Mouse (Mus musculus) frontal cortex, postnatal 10 days (tissue): ENCODE measurements around the gene Gm10985.

Experiments used
- DNase-seq, 2 experiments: peaks; one replicate each; pipeline ENCODE4 v3.0.0; 2022; ENCODE audit warnings: low spot score in 2 of 2, mixed read lengths in 1 of 2

The Gm10985 gene

GRCm38 (mm10) chr3:53844786-53845185, at the start of gene Gm10985:
TSS of gene Gm10985 (plus strand) at chr3:53845086.
- no peak for DNase-seq

DNA sequence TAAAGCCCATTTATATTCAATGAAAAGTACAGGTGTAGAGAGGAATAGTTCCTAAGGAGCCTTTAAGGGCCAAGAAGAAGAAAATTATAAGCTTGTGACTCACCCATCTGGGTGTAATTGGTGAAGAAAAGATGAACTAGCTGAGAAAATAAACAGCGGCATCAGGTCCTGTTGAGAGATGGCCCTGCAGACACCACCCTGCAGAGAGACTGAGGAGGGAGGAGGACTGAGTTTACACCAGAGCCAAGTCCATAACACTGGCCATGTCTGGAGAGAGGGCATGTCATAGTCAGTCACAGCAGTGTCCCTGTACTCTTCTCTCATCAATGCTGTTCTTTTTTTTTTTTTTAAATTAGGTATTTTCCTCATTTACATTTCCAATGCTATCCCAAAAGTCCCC, 48.0 kb upstream of the Gm10985 start:
- DNase-seq = no peak

- DNase-seq = no peak
Measured at GRCm38 (mm10) chr3:53799671-53800070, 45.2 kb upstream of the Gm10985 start.

GRCm38 (mm10) chr3:53813421-53813977, 31.4 kb upstream of the Gm10985 start:
- no peak for DNase-seq

DNA sequence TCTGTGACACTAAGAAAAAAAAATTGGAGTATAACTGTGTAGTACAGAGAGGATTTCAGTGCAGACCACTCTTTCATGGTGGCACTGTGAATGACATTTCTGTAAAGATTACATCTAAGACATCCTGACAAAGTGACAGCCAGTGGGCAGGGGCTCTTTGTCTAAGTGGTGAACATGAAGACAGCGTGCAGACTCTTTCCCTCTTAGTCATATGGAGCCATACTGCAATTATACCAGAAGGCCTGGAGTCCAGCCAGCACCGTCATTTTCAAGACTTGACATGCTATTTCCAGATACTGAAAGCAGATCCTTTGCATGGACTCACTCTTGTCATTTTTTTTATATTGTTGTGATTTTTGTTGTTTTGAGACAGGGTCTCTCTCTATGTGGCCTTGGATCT, 10.6 kb upstream of the Gm10985 start:
- DNase-seq = peak; percentile 28 to 38

DNA sequence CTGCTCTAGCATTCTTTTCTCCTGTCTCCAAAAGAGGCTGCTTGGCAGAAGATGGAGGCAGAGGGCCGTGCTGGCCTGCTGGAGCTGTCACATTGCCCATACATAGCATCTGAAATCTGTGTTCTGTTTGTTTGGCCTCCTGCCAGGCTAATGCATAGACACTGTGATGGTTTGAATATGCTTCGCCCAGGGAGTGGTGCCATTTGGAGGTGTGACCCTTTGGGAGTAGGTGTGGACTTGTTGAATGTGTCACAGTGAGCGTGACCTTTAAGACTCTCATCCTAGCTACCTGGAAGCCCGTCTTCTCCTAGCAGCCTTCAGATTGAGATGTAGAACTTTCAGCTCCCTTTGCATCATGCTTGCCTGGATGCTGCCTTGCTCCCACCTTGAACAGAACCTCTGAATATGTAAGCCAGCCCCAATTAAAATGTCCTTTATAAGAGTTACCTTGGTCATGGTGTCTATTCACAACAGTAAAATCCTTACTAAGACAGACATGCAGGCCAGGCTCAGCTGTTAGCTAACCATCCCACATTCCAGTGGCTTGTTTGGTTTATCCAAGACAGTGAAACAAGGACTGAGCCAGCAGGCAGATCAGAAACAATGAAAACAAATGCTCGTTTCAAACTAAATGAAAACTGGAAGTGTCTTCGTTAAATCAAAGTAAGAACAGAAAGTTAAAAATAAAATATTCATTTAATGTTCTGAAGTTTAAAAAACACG, 1.5 kb downstream of the Gm10985 start:
- no peak for DNase-seq

DNA sequence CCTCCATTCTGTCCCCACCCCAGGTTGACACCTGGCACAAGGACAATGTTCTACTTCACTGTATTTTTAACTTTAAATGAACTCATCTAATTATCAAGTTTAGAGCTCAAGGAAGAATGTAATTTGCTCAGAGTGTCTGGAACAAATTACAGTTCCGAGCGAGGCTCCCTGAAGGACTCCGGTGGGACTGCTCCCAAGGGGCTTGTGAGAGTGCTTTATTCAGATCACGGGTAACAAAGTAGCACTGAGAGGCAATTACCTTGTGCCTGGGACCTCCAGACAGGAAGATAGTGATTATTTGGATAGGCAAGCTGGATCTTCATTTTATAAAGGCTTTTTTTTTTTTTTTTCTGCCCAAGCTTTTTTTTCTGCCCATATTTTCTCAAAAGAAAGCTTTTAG, 2.8 kb downstream of the Gm10985 start:
- DNase-seq = no peak

DNA sequence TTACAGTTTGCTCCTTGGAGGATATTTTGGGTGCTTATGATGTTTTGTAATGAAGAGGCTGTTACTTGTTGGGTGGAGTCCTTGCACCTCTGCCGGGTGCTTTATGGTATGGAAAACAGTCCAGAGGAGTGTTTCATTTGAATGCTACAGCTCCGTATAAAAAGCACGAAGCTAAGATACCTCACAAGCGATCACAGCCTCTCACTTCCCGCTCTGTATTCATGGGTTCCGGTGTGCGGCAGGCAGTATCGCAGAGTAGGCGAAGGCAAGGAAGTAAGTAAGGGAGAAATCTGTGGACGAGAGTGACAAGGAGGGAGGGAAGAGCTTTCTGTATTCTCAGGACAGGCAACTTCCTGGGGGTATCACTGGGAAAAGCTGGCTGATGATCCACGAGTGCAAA, 3.4 kb downstream of the Gm10985 start:
- DNase-seq = no peak

DNA sequence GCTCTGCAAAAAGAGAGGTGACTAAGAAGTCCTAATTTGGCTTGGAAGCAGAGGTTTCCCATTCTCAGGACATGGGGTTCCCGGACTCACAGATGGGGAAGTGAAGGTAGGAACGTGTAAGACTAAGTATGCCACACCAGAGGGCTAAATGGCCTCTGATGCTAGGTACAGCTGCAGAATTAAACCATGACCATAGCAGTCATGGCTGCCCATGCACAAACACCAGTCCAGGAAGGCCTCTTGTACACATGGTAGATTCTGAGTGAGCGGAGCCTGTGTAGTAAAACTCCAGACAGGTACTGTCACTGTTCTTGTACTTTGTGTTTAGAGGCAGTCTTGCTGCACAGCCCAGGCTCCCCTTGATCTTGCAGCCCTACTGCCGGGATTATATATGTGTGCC, 9.4 kb downstream of the Gm10985 start:
- no peak for DNase-seq

DNA sequence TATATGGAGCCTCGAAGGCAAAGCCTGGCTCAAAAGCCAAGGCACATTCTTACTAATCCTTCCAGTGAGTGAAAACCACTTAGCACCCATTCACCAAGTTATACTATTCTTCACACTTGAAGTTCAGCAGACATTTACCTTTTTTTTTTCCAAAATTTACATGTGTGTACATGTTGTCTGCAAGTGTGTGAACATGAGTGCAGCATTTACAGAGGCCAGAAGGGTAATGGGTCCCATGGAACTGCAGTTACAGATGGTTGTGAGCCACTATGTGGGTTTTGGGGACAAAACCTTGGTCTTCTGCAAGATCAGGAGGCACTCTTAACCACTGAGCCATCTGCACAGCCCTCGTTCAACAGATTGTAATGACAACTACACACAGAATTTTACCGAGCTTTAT, 9.9 kb downstream of the Gm10985 start:
- DNase-seq = no peak

DNA sequence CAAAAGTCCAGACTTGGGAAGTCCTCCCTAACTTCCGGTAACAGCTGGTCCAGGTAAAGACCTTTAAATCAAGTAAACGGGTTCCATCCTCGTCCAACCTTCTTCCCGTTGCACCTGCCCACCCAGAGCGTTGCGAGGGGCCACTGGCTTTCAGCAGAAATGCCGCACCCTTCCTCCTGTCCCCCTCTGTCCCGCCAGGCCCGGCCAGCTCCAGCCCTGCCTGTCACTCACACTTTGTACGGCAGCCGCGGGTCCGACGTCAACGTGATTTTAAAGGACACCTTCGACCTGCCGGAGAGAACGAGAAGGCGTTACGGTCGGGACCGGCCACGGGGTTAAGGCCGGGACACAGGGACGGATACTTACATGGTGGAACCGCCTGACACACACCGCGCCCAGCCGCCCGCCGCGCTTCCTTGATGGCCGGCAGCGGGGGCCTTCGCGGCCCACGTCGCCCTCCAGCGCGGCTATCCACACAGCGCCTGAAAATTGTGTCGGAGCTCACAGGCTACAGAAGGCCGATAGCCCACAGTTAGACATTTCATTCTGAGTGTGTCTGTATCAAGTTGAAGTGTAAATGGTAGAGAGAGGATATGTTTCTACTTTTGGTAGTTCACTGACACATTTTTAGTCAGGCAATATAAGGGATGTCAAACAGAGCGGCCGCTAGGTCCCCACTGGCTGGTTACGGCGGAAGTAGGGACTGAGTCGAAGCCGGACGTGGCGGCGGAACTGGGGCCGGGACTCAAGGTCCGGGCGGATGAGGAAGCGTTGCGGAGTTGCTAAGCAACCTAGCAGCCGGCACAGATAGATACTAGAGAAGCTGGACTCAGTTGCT, 18.7 kb downstream of the Gm10985 start, which contains the start of gene Ufm1:
Gene Ufm1 (minus strand): TSS at position 448 of the 838 bp plus-strand sequence.
- peak; percentile 89 to 91 for DNase-seq

DNA sequence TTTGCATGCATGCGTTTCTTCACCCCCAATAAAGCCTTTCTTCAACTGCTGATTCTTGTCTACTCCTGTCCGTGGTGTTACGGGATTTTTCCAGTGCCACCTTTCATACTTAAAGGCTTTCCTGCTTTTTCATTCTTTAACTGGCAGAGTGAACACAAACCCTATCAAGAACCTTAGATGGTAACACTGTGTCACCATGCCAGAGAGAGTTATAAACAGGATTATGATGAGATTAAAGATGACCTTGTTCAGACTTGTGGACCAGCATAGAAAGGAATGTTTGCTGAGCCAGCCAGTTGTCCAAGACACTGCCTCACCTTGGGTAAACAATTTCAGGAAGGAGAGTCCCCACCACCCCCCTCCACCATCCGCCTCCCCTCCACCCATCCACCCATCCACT, 23.3 kb downstream of the Gm10985 start:
- DNase-seq = no peak

DNA sequence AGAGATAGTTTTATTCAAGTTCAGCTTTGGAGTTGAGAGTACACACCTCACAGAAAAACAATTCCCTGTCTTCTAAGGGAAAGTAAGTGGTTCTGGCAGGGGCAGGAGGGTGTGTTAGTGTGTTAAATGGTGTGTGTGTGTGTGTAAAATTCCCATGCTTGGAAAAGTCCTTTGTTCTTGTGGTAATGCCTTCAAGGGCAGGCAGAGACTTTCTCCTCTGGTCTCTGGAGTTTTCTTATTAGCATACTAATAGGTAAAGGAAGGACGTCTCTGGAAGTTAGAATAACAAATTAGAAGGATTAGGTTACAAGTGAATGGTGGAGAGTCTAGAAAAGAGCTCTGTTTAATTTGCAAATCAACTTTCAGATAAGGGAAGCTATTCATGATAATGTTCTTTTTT, 24.4 kb downstream of the Gm10985 start:
- no peak for DNase-seq

DNA sequence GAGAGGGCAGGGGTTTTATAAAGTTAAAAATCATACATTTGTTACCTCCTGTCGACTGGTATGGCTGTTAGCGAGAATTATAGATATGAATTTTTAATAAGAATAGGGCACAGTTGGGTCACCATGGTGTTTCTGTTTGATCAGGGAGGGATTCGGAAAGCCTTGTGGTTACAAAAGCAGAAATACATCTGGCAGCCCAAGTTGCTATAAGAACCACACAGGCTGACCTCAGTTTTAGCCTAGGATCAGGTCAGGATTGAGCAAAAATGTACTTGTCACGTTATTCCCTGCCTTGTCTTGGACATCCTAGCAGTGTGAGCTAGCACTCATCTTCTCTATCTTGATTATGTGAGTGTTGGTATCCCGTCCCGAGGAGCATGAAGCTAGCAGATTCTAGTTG, 25.6 kb downstream of the Gm10985 start:
- DNase-seq = no peak

DNA sequence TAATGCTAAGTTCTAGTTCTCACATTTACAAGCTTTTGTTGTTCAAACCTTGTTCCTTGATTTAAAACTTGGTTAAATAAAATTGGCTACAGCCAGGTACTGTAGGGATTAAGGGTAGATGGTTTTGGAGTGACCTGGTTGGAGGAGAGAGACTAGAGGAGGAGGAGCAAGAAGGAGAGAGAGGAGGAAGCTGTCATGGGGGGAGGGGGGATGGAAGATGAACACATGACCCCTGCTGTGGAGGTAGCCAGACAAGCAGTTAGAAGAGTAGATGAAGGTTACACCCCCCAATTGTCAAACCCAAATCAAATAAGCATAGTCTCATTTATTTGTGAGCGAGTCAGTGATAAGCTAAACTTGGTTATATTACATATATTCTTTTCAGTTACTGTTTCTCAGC, 26.7 kb downstream of the Gm10985 start:
- DNase-seq = no peak

DNA sequence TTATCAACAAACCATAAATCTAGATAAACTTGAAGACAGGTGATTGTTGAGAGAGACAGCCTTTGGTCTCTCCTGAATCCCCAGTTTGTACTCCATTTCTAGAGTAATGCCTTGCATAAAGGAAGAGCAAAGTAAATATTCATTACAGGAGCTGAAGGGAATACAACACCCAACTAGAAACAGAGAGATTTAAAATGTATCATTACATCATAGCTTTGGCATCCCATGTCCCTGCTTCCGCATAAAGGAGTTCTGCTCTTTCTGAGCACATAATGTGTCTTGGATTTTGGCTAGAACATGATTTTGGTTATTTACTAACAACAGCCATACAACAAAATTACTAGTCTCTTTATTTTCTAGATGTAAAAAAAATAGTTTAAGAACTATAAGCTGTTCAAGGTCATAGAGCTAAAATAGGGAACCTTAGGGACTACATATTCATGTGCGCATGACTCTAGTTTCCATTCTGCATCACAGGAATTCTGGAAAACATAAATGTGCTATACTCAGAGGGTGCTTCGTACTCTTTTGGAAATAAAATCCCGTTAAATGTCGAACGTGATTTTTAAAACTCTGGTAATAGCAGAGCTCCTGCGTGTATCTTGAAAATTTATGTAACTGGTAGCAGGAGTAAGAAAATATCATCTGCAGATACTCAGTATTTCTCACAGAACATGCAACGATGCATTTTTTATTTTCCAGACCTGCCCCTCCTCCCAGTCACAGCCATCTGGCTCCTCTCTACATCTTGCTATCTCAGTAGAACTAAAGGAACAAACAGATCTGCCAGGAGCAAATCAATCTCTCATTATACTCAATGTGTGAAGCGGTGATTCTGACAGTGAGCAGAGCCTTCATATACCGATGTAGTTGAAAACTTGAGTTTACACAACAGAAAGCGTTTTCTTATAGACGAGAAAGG, 46.0 kb downstream of the Gm10985 start:
- peak; percentile 35 to 48 for DNase-seq
